Mouse (Mus musculus) monocyte, adult 59 days (primary cell): ENCODE results near the gene Olfr1356. TPM values are rescaled to one million over a fixed set of nuclear protein-coding genes. Genes with fewer than 3 reads are reported as not detected.

ENCODE experiments used
- total RNA-seq, 2 experiments: library from RNA; stranded (reverse); gene quantifications; one replicate each; pipeline ENCODE4 v1.2.4; 2023

Olfr1356 gene
- not detected for total RNA-seq

DNA sequence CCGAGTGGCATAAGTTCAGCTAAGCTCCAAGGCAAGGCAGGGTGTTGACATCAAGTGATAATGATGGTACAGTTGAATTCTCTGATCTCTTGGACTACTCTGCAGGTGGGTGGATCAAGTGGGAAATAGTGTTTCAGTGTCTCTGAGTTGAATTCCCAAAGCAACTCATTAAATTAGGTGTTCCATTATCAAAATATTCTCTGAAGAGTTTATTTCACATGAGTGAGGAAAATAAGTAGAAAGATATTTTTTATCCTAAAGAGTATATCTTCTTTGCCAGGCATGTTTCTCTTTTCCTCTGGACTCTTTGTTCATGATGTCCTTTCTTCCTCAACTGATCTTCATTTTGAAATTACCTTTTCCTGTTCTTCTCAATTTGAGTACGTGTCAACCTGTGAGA is at the start of gene Olfr1356:
Gene Olfr1356, minus strand, starts transcription at position 101 of the 400 bp plus-strand sequence.

DNA sequence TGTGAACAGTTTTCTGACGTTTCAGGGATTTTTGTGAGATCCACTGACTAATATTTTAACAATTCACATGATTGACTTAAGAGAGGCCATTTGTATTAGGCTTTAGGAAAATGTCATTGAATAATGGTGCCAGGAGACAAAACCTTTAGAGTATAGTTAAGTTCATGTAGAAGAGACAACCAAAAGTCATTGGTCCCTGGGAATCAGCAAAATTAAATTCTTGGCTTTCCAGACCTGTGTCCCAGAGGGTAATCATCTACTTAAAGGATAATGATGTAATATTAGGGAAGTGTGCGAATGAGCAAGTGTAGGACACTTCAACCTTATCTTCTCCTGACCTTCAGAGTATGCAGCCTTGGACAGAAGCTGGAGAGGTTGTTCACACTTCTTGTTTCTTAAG is 23.3 kb upstream of the Olfr1356 start, which contains the start of gene Olfr1355:
Gene Olfr1355, plus strand, starts transcription at position 301 of the 400 bp plus-strand sequence.

Other genes with a start within 250 kb of the Olfr1356 start
- not detected for gene Olfr1357, start 234.1 kb downstream of the Olfr1356 start, total RNA-seq
- not detected for gene Casp14, start 133.9 kb downstream of the Olfr1356 start, total RNA-seq
- not detected for gene Ccdc105, start 99.1 kb downstream of the Olfr1356 start, total RNA-seq
- gene Slc1a6, start 71.7 kb downstream of the Olfr1356 start, total RNA-seq, result not detected
- gene Olfr1355, start 23.4 kb upstream of the Olfr1356 start, total RNA-seq, result not detected
- not detected for gene Olfr1354, start 61.0 kb upstream of the Olfr1356 start, total RNA-seq
- gene Olfr8, start 98.5 kb upstream of the Olfr1356 start, total RNA-seq, result not detected
- not detected for gene Olfr1353, start 111.1 kb upstream of the Olfr1356 start, total RNA-seq
- gene Olfr1352, start 128.9 kb upstream of the Olfr1356 start, total RNA-seq, result not detected
- not detected for gene Olfr1351, start 160.3 kb upstream of the Olfr1356 start, total RNA-seq
- gene Olfr57, start 176.6 kb upstream of the Olfr1356 start, total RNA-seq, result not detected
- 1 to 10 TPM; 7.0 to 8.7 TPM for gene 2610008E11Rik, start 245.4 kb upstream of the Olfr1356 start, total RNA-seq